Mouse (Mus musculus): ENCODE data around the gene Fdxr. TPM values are rescaled to one million over a fixed set of nuclear protein-coding genes. Genes with fewer than 3 reads are reported as not detected.

Fdxr gene
- total RNA-seq, 2 experiments from 2014 or later, result 22.5 to 23.0 TPM

GRCm38 (mm10) chr11:115270148-115270861, 6.5 kb downstream of the Fdxr start:
- peak; percentile 92 to 93 for DNase-seq (ENCODE audit: low spot score in 2 of 2)

GRCm38 (mm10) chr11:115269330-115270066, 7.4 kb downstream of the Fdxr start:
- DNase-seq (ENCODE audit: low spot score in 2 of 2), result no peak

- DNase-seq (ENCODE audit: low spot score in 2 of 2), result no peak
Measured at GRCm38 (mm10) chr11:115267958-115268357, 8.9 kb downstream of the Fdxr start.

DNA sequence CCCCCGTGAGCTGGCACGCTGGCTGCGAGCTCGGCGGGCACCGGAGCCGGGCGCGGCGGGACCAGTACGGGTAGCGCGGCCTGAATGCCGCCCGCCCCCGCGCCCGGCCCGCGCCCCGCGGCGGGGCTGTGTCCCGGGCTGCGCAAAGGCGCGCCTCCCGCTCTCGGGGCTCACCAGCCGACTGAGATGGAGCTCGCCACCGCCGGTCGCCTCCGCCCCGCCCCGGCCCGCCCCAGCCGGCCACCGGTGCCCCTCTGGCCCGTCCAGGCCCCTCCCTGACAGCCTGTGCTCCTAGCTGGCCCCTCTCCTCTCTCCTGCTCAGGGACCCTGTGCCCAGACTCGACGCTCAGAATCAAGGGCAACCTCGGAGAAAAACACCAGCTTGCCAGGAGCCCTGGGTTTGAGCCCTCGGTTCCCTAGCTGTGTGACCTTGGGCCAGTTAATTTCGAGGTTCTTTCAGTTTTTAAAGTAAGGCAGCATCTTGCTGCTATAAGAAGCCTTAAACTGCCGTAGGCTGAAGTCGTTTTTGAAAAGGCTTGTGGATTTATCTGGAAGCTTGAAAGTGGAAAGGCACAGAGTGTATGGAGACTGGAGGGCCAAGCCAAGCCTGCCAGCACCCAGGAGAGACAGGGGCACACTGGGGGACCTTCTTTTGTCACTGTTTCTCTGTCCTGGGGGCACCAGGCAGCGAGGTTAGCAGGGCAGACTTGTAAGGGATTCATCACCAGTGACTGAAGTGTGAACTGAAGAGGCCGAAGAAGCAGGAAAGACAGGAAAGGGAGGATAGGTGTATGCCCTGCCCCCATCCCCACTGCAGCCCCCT, 9.6 kb downstream of the Fdxr start, which contains the start of gene Grin2c:
Gene Grin2c (minus strand): TSS at position 183 of the 823 bp plus-strand sequence.
- no peak for DNase-seq (ENCODE audit: low spot score in 2 of 2)

GRCm38 (mm10) chr11:115266400-115266778, 10.5 kb downstream of the Fdxr start:
- no peak for DNase-seq (ENCODE audit: low spot score in 2 of 2)

GRCm38 (mm10) chr11:115265771-115266399, 11.0 kb downstream of the Fdxr start:
- no peak for DNase-seq (ENCODE audit: low spot score in 2 of 2)

- DNase-seq (ENCODE audit: low spot score in 2 of 2), result no peak
Measured at GRCm38 (mm10) chr11:115264862-115265668, 11.8 kb downstream of the Fdxr start.

DNA sequence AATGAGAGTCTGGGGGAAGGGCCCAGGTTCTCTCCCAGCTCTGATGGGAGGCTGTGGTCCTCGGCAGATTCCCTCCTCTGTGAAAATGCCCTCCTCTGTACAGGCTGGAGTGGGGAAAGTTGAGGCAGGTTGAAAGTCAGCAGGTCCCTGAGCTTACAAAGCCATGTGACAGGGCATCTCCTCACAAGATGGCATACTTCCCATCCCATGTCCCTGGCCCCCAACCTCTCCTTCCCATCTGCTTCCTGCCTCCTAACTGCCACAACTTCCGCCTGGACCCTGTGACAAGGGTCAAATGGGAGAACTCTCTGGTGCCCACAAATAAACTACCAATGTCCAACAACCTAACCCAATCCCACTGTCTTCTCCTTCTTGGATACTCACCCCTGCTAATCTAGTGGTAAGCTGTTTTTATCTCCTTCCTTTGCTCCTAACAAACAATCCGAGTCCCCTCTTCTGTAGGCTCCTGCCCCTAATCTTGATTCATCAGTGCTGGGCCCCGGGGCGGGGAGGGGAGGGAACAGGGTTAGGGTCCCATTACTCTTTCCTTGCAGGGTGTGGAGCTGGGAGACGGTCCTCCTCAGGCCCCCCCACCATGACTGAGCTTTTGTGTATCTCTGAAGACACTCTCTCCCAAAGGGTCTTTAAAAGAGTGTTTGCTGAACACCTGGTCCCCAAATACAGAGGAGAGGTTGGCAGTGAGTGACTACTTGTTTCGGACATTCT, 12.6 kb downstream of the Fdxr start:
- DNase-seq (ENCODE audit: low spot score in 2 of 2), result no peak

GRCm38 (mm10) chr11:115262954-115263353, 13.9 kb downstream of the Fdxr start:
- DNase-seq (ENCODE audit: low spot score in 2 of 2), result no peak

GRCm38 (mm10) chr11:115259134-115259533, 17.7 kb downstream of the Fdxr start:
- DNase-seq (ENCODE audit: low spot score in 2 of 2), result no peak

DNA sequence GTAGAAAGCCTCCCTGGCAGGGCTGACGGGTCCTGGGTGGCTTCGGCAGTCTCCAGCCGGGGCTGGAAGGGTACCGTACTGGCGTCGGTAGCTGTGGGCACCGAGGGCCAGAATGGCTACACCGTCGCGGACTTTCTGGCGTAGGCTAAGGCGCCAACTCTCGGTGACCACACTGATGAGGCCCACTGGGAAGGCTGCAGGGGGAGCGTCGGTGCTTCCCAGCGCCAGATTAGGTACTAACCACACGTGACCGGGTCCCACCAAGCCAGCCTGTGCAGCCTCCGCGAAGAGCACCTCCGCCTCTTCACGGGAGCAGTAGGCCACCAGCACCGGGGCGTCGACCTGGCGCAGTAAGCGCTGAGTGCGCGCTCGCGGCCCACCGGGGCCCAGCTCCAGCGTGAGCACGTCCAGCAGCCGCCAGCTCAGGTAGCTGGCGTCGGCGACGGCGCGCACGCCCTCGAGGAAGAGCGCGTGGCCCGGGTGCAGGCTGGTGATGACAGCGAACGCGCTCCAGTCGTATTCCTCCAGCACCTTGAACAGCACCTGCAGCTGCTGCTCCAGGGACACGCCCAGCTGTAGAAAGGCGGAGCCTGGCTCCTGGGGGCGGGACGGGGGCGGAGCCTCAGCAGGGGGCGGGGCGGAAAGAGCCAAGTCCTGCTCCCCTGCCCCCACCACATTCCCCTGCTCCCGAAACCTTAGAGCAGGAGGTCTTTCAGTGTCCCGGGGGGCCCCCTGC, 18.9 kb downstream of the Fdxr start:
- DNase-seq (ENCODE audit: low spot score in 2 of 2), result no peak

- DNase-seq (ENCODE audit: low spot score in 2 of 2), result no peak
Measured at GRCm38 (mm10) chr11:115251258-115251657, 25.6 kb downstream of the Fdxr start.

- DNase-seq (ENCODE audit: low spot score in 2 of 2), result no peak
Measured at GRCm38 (mm10) chr11:115250405-115251090, 26.3 kb downstream of the Fdxr start.

DNA sequence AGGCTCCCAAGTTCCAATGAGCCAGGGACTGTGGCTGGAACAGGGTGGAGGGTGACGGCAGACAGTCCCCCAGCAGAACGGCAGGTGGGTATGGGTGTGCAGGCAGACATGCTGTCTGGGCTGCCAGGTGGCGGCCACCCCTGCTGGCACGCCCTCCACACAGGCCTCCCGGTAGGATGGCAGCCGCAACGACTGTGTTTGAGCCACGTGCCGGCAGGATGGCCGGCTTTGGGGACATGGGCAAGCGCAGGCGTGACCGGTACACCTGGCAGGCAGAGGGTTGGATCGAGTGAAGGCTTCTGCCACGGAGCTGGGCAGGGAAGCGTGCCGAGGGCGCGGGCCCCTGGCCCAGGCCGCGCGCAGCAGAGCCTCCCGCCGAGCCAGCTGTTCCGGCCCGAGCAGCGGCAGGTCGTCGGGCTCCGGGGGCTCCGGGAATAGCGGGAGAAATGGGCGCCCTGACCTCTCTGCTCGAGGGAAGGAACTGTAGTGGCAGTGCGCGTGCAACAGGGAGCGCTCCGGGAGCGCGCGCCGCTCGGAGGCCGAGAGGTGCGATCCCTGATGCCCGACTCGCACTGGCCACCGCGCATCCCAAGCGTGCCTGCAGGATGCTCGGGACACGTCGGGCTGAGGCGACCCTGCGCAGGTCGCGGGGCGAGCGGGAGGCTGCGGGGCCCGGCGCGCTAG, 27.0 kb downstream of the Fdxr start:
- no peak for DNase-seq (ENCODE audit: low spot score in 2 of 2)

GRCm38 (mm10) chr11:115247945-115248344, 28.9 kb downstream of the Fdxr start:
- no peak for DNase-seq (ENCODE audit: low spot score in 2 of 2)

DNA sequence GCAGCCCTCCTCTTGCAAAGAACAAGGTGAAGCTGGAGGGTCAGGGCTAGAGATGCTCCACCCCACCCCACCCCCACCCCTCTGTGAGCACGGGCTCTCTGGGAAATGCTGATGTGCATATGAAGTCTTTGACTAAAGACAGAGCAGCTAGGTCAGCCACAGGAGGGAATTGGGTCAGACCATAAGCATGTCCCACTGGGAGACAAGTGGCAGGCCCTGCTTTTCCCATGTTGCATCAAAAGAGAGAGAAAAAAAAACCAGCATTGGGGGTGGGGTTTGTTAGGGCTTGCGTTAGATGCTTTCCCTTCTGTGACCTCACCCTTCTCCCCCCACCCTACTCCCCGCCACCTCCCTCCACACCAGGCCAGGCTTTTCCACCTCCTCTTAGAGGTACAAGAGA, 29.6 kb downstream of the Fdxr start:
- no peak for DNase-seq (ENCODE audit: low spot score in 2 of 2)

DNA sequence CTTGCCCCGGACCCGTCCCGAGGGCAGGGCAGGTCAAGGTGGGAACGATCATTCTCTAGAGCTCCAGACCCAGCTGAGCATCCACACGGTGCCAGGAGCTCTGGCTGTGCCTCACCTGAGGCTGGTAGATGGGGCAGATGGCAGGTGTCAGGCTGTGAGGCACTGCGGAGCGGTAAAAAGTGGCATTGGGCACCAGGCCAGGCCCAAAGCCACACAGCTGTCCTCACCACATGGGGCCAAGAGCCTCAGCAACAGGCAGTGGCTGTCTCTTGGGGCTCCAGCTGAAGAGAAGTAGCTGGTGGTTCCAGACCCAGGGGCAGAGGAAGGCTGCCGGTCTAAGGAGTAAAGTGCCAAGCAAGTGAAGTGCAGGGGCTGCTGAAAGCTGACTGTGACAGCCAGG, 30.5 kb downstream of the Fdxr start:
- DNase-seq (ENCODE audit: low spot score in 2 of 2), result no peak

DNA sequence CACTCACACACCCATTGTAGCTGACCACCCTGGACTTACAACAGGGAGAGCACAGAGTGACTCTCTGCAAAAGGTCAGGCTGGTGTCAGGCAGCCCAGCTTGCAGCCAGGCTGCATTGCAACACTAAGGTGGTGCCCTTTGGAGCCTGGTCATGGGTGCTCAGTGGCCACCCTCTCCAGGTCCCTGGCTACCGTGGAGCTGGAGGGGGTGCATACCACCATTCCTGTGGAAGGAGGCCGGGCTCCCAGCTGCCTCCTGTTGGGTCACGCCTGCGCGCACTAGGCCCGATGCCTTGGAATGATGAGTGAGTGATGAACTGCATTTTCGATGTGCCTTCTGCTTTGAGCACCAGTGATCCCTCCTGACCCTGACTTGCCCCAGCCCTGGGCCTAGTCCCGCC, 32.0 kb downstream of the Fdxr start:
- no peak for DNase-seq (ENCODE audit: low spot score in 2 of 2)

Measured in layer of hippocampus, postnatal 10 days (tissue).